Mouse (Mus musculus): ENCODE results near the gene Anapc11. TPM values are rescaled to one million over a fixed set of nuclear protein-coding genes. Genes with fewer than 3 reads are reported as not detected.

The Anapc11 gene
- total RNA-seq, 4 experiments from 2014 or later, result 77.9 to 91.8 (median 84.8) TPM

DNA sequence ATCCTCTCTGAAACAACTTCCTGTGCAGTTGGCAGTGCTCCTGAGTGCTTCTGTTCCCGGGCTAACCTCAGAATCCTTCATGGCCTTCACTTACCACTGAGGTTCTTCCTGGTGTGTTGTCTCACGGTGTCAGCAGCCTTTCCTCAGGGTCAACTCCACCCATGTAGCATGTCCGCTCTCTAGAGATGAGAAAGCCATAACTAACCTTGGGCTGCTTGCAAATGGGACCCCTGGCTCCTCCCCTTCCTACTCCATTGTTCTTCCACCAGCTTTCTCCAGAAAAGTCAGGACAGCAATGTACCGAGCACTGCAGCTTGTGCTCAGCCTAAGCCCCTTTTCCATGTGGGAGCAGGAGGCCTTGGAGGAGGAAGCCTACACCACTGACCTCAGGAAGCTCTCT, 8.5 kb downstream of the Anapc11 start:
- DNase-seq (ENCODE audit: low spot score), result no peak

DNA sequence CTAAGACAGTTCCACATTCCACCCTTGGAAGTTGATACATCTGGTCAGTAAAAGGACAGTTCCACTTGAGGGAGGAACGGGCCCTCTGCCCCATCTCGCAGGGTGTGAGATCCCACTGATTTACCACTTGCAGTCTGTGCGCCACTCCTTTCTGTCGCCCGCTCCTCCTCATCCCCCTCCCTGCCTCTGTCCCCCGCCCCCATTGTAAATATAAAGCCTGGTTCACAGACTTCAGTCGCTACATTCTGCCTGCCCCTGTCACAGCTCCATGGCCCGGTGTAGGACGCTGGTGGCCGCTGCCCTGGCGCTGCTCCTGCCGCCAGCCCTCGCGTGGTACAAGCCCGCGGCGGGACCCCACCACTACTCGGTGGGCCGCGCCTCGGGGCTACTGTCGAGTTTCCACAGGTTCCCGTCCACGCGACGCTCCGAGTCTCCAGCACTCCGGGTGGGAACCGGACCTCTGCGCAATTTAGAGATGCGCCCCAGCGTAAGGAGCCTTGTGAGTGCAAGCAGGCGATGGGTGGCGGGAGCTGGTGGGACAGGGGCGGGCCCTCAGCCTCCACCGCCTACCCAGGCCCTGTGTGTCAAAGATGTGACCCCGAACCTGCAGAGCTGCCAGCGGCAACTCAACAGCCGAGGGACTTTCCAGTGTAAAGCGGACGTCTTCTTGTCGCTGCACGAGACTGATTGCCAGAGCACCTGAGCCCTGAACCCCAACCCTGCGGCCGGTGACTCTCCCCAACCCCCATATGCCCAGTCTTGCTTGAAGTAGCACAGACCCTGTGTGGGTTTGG, 10.2 kb downstream of the Anapc11 start, which contains the start of gene Npb:
Gene Npb (plus strand): TSS at position 237 of the 794 bp plus-strand sequence.
- no peak for DNase-seq (ENCODE audit: low spot score)

DNA sequence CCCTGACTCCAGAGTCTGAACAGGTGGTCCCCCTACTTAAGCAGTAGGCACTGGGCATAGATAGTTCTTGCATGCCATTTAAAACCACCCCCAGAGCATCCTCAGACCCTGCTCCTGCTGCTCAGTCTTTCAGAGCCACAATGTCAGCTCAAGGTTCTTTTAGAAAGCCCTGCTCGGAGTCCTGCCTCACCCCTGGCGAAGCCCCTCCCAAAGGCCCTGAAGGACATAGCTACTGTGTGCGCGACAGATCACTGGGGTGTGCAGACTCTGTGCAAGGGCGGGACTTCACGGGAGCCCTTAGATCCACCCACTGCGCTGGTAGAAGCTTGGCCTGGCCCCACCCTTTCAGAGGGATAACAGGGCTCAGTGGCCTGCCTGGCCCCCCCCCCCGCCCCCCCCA, 11.0 kb downstream of the Anapc11 start:
- no peak for DNase-seq (ENCODE audit: low spot score)

DNA sequence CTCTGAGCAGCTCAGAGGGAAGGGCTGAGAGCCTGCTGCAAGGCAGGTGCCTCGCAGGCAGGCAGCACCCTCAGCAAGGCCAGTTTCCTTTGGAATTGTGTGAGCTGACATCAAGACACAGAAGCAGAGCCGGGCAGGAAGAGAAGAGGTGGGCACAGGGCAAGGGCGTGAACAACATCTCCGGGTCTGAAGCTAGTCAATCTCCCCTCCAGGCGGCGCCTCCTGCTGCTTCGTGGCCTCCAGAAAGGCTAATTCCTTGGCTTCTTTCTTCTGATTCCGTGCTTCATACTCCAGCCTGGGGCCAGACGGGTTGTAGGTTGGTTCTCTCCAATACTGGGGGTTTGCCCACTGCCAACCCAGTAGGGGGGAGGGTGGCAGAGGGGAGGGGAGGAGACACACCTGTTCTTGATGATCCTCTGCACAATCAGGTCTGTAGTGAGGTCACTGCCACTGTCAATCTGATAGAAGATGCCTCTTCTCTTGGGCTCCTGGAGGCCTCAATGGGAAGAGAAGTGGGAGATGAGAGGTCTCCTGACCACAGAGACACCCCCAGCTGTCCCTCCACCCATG, 12.3 kb downstream of the Anapc11 start:
- no peak for DNase-seq (ENCODE audit: low spot score)

DNA sequence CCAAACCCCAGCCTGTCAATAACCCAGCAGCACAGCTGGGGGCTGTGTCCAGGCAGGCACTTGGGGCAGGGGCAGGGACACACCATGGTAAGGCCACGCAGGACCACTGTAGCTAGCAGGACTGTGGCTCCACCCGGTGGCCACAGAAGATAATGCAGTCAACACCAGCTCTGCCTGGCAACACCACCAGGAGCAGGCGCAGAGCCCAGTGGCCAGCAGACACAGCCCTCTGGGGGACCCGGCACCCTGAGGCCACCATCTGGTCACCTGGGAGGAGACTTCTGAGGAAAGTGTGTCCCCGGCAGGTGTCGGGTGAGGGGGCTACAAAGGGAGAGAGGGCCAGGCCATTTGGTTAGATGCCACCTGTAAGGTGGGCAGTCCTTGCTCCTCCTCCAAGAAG, 14.5 kb downstream of the Anapc11 start:
- DNase-seq (ENCODE audit: low spot score), result peak; percentile 59

DNA sequence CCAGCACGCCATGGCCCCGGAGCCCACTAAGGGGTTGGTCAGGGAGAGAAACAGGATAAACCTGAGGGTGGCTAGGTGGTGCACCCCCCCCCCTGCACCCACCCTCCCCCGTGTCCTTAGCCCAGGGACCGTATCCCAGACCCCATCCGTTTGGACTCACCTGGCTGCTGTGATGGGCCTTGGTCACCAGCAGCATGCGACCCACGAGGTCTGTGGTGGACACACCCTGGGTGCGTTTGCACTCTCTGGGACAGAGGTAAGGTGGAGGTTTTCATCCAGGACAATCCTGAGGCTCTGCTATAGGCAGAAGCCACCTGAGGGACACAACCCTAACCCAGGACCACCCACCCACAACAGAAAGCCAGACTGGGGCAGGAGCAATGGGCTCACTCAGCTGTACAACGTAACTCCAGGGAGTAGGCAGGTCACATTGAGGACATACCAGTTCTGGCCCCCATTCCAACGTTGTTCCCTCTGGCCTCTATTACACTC, 15.3 kb downstream of the Anapc11 start:
- DNase-seq (ENCODE audit: low spot score), result no peak

DNA sequence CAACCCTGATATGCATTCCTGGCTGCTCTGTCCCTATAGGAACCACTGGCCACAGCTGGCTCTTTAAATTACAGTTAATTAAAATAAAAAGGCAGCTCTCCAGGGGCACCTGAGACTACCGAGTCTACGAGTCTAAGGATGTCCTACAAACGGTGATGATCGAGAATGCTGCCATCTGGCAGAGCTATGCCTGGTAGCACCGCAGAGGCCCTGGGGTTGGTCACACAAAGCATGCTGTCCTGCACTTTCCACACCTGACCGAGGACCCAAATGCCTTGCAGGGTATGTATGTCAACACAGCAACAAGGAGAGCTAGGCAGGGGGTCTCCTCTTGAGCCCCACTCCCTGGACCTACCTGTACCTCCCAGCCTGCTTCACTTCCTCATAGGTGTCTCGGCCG, 15.8 kb downstream of the Anapc11 start:
- DNase-seq (ENCODE audit: low spot score), result no peak

DNA sequence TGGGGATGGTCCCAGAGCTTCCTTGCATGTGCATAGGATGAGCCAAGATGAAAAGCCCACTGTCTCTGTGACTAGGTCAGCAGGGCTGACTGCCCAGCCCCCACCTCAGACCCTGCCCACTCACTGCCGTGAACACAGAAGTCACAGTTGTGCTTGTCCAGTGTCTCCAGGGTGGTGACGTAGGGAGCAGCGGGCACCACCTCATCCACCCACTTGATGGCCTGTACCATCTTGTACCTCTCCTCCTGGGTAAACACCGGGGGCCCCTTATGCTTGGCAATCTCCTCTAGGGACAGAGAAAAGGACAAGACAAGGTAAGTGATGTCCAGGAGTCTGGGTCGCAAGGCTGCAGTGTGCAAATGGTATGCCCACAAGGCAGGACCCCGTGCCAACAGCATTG, 16.9 kb downstream of the Anapc11 start:
- DNase-seq (ENCODE audit: low spot score), result no peak

DNA sequence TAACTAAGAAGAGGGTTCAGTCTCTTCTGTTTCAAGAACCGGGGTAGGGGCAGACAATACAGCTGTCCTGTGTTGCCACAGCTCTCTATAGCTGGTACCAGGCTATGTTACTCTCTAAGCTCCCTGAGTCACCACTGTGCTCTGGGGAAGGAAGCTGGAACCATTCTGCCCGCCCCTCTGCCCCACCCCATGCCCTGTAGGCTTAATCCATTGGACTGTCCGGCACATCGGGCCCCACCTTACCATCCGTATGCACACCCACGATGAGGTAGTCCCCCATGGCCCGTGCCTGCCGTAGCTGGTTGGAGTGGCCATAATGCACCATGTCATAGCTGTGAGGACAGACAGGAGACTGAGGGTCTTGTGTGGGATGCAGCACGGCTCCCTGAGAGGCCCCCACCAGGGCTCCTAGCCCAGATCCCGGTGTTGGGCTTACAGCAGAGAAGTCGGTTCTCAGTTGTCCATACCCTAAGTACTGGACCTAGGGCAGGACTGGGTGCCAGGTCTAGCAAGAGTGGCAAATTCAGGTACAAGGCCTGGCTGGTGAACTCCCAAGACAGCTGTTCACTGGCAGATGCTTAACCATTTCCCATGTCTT, 17.5 kb downstream of the Anapc11 start:
- DNase-seq (ENCODE audit: low spot score), result no peak

DNA sequence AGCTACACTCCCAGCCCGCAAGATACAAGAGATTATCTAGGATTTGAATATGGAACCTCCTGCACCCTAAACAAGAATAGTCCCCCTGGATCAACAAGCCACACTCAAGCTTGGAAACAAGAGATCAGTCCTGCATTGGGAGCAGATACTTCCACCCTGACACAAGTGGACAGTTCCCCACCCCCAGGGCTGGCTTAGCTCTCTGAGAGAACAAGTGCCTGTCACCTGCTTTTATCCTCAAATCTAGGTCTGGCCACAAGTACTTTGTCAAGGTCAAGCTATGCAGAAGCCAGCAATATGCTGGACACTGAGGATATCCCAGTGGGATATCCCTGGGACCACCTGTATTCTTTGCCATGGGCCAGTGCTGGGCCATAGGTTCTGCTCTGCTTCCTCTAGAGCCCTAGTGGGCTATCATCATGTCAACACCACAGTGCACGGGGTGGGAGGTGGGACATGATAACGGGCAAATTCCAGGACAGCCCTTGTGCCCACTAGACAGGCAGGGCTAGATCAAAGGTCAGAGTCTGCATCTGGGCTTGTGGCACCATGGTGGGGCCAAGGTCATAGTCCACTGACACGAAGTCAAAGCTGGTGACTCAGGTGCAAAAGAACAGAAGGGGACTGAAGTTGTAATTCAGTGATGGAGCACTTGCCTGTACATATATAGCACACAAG, 18.5 kb downstream of the Anapc11 start:
- no peak for DNase-seq (ENCODE audit: low spot score)

DNA sequence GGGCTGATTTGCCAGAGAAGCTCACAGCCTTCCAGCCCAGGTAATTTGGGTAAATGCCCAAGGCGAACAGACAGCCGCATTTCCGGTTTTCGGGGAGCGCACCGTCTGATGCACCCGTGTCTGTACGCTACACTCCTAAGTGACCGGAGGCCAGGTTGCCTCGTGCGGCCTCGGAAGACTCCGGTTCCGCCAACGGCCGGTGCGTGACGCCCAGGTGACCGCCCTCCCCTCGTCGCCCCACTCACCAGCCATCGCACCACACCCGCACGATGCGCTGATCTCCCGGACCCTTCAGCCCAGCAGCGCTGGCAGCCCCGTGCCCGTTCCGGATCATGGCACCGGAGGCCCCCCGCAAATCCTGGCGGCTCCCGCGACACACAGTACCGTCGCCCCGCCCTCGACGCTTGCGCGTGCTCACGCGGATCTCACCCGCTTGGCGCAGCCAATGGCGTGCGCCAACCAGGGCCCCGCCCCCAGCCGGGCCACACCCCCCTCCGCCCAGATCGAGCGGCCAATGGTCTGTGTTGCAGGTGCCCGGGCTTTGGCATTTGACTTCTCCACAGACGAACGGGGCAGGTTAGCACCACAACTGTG, 19.4 kb downstream of the Anapc11 start, which contains the start of gene Pcyt2:
Gene Pcyt2 (minus strand): TSS at position 418 of the 594 bp plus-strand sequence.
- peak; percentile 75 for DNase-seq (ENCODE audit: low spot score)

DNA sequence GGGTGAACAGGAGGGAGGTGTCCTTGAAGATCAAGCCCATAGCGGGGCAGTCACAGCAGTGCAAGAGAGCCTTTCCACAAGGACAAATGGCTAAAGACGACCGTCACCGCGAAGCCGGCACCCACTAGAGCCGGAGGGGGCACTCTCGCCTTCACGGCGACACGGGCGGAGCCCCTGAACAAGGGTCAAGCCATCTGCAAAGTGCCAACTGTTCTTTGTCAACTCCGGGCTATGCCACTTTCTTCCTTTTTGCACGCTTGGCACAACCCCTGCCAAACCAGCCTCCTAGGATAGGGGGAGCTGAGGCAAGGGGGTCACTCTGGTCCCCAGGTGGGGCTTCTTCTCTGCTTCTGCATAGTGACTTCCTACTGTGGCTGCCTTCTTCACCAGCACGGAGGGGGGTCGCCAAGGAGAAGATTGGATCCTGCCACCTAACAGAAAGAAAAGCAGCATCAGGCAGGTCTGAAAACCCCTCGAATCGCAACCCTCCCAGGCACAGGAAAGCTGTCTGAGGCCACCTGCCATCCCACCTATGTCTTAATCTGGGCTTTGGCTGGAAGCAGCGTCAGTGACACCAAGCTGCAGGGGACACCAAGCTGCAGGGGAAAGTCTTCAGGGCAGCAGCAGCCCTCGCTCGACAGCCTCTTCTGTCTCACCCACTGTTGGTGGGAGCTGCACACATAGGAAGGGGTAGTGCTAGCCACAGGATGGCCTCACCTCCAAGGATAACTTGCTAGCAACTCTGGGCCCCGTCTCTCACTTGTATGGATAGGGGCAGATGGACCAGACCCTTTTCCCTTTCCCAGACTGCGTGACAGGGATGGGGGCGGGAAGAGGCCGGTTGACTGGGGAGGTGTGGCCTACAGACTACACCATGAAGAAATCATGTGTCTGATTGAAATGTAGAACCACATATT, 20.7 kb downstream of the Anapc11 start:
- DNase-seq (ENCODE audit: low spot score), result no peak

DNA sequence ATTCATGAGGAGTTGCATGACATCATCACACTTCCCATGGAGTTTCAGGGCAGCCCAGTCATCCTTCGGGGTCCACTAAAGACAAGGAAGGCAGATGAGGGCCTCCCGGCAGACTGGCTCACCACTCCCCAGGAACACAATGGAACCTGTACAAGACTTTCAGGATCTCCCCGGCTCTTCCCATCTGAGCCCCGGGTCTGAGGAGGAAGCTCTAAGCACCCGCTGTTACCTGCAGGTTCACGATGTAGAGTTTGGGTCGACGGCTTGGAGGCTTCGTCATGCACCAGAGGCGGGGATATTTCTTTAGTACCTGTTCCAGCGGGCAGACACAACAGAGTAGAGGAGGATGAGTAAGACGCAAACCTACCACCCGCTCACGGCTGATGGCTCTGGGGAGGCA, 22.0 kb downstream of the Anapc11 start:
- no peak for DNase-seq (ENCODE audit: low spot score)

DNA sequence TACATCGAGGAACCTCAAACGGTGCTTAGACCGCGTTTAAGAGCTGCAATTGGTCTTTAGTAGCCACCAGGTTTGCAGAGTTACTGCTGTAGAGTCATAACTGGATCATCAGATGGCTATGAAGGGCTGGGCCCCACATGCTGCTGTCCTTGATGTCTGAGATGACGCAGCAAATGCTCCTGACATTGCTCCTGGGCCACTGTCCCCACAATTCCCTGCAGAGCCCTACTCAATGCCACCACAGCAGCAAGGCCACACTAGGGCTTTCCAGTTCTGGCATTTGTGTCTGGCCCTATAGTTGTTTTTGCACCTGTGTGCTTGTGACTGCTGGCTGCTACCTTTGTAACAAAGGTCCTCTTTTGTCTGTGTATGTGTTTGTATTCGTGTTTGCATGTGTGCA, 24.6 kb downstream of the Anapc11 start:
- no peak for DNase-seq (ENCODE audit: low spot score)

DNA sequence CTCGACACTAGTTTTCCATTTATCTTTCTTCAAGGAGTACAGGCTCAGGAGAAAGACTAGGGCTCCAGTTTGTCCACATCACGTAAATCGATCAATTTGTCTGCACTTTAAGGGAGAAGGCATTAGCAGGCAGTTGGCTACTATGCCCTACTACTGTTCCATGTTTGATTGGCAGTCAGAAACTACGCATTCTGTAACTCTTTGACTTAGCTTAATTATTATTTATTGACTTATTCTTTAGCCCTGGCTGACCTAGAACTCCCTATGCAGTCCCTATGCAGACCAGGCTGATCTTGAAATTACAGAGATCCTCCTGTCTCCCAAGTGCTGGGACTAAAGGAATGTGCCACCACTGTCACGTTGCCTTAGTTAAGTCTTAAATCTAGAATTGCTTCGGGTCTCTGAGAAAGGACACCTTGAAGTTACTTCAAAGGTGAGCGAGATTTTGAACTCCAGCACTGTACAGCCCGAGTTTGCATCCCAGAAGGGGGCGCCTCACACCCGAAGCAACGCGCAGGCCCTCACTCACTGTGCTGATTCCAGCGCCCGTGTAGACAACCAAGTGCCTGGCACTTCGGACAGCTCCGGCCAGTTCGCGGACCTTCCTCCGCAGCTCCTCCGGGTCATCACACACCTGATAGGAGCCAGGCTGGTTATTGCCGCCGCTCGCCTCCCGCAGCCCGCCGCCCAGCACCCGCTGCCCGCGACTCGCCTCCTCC, 25.9 kb downstream of the Anapc11 start:
- no peak for DNase-seq (ENCODE audit: low spot score)

DNA sequence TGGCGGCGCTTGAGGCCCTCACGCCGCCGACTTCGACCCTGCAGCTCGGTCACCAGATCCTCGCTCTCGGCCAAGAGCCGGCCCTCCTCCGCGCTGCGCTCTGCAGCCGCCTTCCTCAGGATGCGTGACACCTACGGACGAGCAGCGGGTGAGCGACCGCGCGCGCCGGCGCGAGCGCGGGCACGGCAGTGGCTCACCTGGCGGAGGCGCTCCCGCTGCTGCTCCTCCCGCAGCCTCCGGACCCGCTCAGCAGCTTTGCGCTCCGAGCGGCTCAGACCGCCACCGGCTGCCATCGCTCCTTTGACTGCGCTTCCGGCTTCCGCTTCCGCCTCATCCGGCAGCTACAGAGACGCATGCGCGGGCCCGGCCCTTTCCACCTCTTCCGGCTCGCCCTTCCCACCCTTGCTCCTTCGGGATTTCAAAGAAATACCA, 26.5 kb downstream of the Anapc11 start:
- peak; percentile 86 for DNase-seq (ENCODE audit: low spot score)

DNA sequence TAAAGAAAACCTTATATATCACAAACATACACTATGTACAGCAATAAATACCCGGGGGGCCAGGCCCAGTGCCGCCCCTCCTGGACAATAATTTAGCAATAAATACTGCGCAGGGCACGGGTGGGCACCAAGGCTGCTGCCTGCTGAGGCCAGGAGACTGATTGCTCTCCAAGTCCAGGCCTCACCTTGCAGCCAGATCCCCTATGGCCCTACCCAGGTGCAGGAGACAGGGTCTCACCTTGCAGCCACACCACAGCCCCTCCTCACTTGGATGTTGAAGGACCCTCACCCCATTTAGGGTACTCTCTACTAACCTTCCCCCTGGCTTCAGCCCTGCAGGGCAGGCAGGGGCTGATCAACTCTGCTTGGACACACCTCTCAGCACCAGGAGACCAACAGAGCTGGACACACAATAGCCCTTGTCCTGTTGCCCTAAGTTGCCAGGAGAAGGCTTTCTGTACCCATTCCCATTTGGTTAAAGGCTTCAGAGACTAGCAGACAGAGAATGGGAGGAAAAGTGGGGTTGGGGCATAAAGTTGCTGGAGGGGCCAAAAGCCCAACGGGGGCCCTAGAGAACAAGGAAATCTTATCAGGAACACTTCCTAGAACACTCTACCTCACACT, 27.0 kb downstream of the Anapc11 start, which contains the start of gene Sirt7:
Gene Sirt7 (minus strand): TSS at position 89 of the 624 bp plus-strand sequence.
- DNase-seq (ENCODE audit: low spot score), result no peak

DNA sequence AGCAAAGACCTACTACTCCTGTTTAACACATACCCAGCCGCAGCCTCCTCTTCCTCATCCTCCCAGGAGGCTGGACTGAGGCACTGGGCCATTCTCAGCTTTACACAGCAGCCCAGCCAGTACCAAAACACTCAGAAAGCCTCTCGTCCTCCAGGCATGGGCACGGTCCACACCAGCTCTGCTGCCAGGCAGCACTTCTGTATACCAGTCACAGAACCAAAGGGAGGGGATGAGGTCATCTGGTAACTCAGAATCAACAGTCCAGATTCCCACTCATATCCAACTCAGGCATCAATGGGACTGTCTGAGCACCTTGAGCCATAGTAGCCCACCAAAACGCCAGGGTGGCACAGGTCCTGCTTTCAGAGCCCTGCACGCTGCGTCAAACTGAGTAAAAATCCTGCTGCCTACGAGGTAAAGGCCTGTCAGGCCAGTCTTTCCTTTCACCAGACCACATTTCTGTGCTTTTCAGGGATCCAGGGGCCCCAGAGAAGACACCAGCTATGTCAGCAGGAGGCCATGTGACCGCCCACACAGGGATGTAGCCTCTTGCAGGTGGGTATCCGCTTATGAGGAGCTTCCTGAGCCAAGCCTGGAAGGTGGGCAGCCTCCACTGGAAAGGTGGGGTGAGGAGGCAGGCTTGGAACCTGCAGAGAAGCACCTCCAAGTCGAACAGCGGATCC, 28.7 kb downstream of the Anapc11 start:
- DNase-seq (ENCODE audit: low spot score), result no peak

Measured in heart, adult 8-10 months (tissue).